Mouse (Mus musculus) left cerebral cortex, postnatal 14 days (tissue): ENCODE measurements around the gene Cyba. TPM values are rescaled to one million over a fixed set of nuclear protein-coding genes. Genes with fewer than 3 reads are reported as not detected.

Experiments used
- DNase-seq, 2 experiments: peaks; one replicate each; pipeline ENCODE4 v3.0.0; 2021 to 2022; ENCODE audit warnings: low spot score in 2 of 2, mixed read lengths in 1 of 2
- intact Hi-C: fragments of 180-260 bp; cut with DNase I; formaldehyde crosslinking; loops from one replicate; pipeline ENCODE4 v1.15.1; 2025
- microRNA-seq, 2 experiments: library from miRNA; unstranded; fragments of <30 nt; microRNA quantifications; one replicate each; pipeline ENCODE4 v1.2.0; 2022
- total RNA-seq, 2 experiments: library from RNA; stranded (reverse); gene quantifications; 2 replicates each; pipeline ENCODE4 v1.2.3; 2021

Gene Cyba
- total RNA-seq, 2 experiments from 2014 or later: 8.6 to 9.9 TPM

DNA sequence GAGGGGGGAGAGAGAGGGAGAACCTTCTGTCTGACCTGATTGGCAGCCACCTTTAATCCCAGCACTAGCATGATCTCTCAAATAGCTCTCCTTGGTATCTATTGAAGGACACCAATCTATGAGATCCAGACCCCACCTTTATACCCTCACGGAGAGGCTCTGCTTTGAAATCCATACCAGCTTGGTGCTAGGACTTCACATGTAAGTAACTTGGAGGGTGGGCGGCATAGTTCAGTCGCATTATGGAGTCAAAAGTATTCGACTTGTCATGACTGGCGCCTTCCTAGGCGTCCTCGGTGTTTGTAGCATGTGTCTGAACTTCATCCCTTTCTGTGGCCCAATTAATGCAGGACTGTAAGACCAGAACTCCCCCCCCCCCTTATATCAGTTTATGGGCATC lies 57.4 kb downstream of the Cyba start:
- intact Hi-C loops: loop anchor here (5.0 kb wide), 1 partner anchor 102 kb away; the partner anchor contains the start of genes Ctu2 and Rnf166
- DNase-seq: peak in 1 of 2 experiments; percentile 37

Small RNA genes lying within 50 kb of the gene (microRNA-seq; reads per million reads assigned to microRNA genes)
- 0 reads per million in 2 experiments for gene Gm24366

Other genes starting within 250 kb of the Cyba start
- gene Zfpm1, start 150.8 kb downstream of the Cyba start, total RNA-seq: 10 to 100 TPM; 20.4 to 25.2 TPM
- gene Trhr2, start 72.2 kb downstream of the Cyba start, total RNA-seq: 1 to 10 TPM; 2.3 to 3.0 TPM
- 10 to 100 TPM; 36.0 to 39.4 TPM for gene Zc3h18, start 56.3 kb downstream of the Cyba start, total RNA-seq
- not detected for gene Il17c, start 10.9 kb downstream of the Cyba start, total RNA-seq
- 10 to 100 TPM; 32.7 to 34.4 TPM for gene Mvd, start 10.5 kb upstream of the Cyba start, total RNA-seq
- not detected for gene Snai3, start 27.8 kb upstream of the Cyba start, total RNA-seq
- 10 to 100 TPM; 22.4 to 23.2 TPM for gene Rnf166, start 43.1 kb upstream of the Cyba start, total RNA-seq
- gene Ctu2, start 43.2 kb upstream of the Cyba start, total RNA-seq: 10 to 100 TPM; 23.9 to 30.9 TPM
- 10 to 100 TPM; 10.1 to 12.2 TPM for gene Piezo1, start 118.4 kb upstream of the Cyba start, total RNA-seq
- 1 to 10 TPM; 2.2 to 3.5 TPM for gene Cdt1, start 135.1 kb upstream of the Cyba start, total RNA-seq
- 10 to 100 TPM; 73.7 to 81.1 TPM for gene Aprt, start 144.0 kb upstream of the Cyba start, total RNA-seq
- 10 to 100 TPM in 1 of 2 experiments, 1 to 10 TPM in 1; 9.7 to 10.3 TPM for gene Galns, start 178.5 kb upstream of the Cyba start, total RNA-seq
- 10 to 100 TPM; 84.2 to 85.9 TPM for gene Trappc2l, start 178.7 kb upstream of the Cyba start, total RNA-seq
- gene Pabpn1l, start 189.8 kb upstream of the Cyba start, total RNA-seq: not detected